Mouse (Mus musculus) hindbrain, embryonic 10.5 days (tissue): ENCODE measurements at regions not wholly inside any gene's neighbourhood (a gene's known extent, or its start where the extent isn't known, plus 50 kb on each side); places are given as distances from the start of the nearest gene placed in this dataset.

Source experiments
- DNase-seq: peaks from one replicate; pipeline ENCODE4 v3.0.0-alpha.2; 2017; ENCODE audit warnings: low spot score
- H3K27ac ChIP-seq: fragments of 300-500 bp; sonication (generic); 2 replicates; pipeline ENCODE4 v1.5.1; 2016; ENCODE audit warnings: mild to moderate bottlenecking, moderate library complexity
- H3K27me3 ChIP-seq: fragments of 300-500 bp; sonication (generic); 2 replicates; pipeline ENCODE4 v1.6.1; 2016; ENCODE audit warnings: mild to moderate bottlenecking; ENCODE audit not compliant: poor library complexity, insufficient read depth, severe bottlenecking
- H3K36me3 ChIP-seq: fragments of 300-500 bp; sonication (generic); 2 replicates; pipeline ENCODE4 v1.6.1; 2016; ENCODE audit warnings: mild to moderate bottlenecking, moderate library complexity
- H3K4me1 ChIP-seq: fragments of 300-500 bp; sonication (generic); replicated peaks from 2 replicates; pipeline ENCODE4 v1.6.1; 2016; ENCODE audit warnings: mild to moderate bottlenecking
- H3K4me3 ChIP-seq: fragments of 300-500 bp; sonication (generic); 2 replicates; pipeline ENCODE4 v1.5.1; 2016; ENCODE audit warnings: mild to moderate bottlenecking, moderate library complexity
- H3K9me3 ChIP-seq: fragments of 300-500 bp; sonication (generic); 2 replicates; pipeline ENCODE4 v1.6.1; 2016; ENCODE audit warnings: mild to moderate bottlenecking, moderate library complexity
- whole genome bisulfite sequencing: fragments of 180-500 bp; shearing (Covaris S2); methylation state at CpG from one replicate; pipeline ENCODE4 v1.1.7; 2016; 5-methylcytosine and 5-hydroxymethylcytosine counted together

DNA sequence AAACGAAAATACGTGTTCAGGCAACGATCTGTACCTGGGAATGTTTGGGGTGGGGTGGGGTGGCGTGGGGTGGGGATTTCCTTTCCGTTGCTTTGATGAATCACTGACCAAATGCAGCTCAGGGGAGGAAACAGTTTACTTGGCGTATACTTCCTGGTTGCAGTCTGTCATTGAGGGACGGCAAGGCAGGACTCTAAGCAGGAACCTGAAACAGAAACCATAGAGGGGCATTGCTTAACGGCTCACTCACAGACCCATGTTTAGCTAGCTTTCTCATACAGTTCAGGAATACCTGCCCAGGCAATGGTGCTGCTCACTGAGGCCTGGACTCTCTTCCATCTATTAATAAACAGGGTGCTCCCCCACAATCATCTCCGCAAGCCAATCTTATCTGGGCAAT, 55.1 kb upstream of the Smox start:
- WGBS: 86% methylated on average over 9 of the region's 9 CpGs
- no peak for DNase-seq
- H3K4me3 ChIP-seq: no peak overlapping the region

GRCm38 (mm10) chr2:131430474-131430873, 60.8 kb upstream of the Smox start:
- Histone ChIP-seq H3K9me3 (no peaks in the 10 kb centered on the region), H3K27me3 (no peaks in the 10 kb centered on the region), H3K4me1 (no peaks in the 10 kb centered on the region), H3K27ac (no peak overlapping the region), H3K4me3 (no peak overlapping the region), H3K36me3 (no peaks in the 10 kb centered on the region)
- DNase-seq: no peak
- WGBS: 88% methylated on average over 4 of the region's 4 CpGs

More for the DNA sequence above, 55.1 kb upstream of the Smox start:
- no peaks in the 10 kb centered on the region for H3K9me3 ChIP-seq
- H3K27me3 ChIP-seq: no peaks in the 10 kb centered on the region
- H3K36me3 ChIP-seq: no peaks in the 10 kb centered on the region
- H3K4me1 ChIP-seq: no peaks in the 10 kb centered on the region
- no peak overlapping the region for H3K27ac ChIP-seq

DNA sequence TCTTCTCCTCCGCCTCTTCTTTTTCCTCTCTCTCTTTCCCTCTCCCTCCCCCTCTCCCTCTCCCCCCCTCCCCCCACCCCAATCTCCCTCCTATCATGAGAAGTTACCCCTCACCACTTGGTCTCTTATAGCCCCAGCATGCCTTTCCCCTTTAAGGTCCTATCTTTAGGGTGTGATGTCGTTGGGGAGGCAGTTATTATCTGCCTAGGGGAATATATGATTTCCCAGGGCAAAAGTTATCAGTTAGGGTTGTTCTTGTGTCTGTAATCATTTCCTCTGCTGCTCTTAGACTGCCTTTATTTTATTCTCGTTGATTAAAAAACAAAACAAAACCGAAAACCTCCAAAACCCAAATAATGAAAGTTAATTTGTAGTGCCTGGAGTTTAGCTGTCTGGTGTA, 63.2 kb upstream of the Smox start:
- H3K4me3 ChIP-seq: no peak overlapping the region
- H3K36me3 ChIP-seq: no peaks in the 10 kb centered on the region
- no peaks in the 10 kb centered on the region for H3K9me3 ChIP-seq
- no peak for DNase-seq
- H3K4me1 ChIP-seq: no peaks in the 10 kb centered on the region
- H3K27me3 ChIP-seq: no peaks in the 10 kb centered on the region
- WGBS: 79% methylated on average over 4 of the region's 4 CpGs
- no peak overlapping the region for H3K27ac ChIP-seq

GRCm38 (mm10) chr2:131426941-131427340, 64.4 kb upstream of the Smox start:
- H3K4me3 ChIP-seq: no peak overlapping the region
- no peaks in the 10 kb centered on the region for H3K27me3 ChIP-seq
- H3K4me1 ChIP-seq: no peaks in the 10 kb centered on the region
- H3K9me3 ChIP-seq: no peaks in the 10 kb centered on the region
- no peak for DNase-seq
- H3K36me3 ChIP-seq: no peaks in the 10 kb centered on the region
- H3K27ac ChIP-seq: no peak overlapping the region

- 82% methylated on average over 11 of the region's 11 CpGs for WGBS
- H3K4me1 ChIP-seq: no peaks in the 10 kb centered on the region
- H3K4me3 ChIP-seq: no peak overlapping the region
- H3K36me3 ChIP-seq: no peaks in the 10 kb centered on the region
- no peak for DNase-seq
- no peaks in the 10 kb centered on the region for H3K9me3 ChIP-seq
- no peaks in the 10 kb centered on the region for H3K27me3 ChIP-seq
- no peak overlapping the region for H3K27ac ChIP-seq
These were observed 67.5 kb upstream of the Smox start for GRCm38 (mm10) chr2:131423616-131424320.

DNA sequence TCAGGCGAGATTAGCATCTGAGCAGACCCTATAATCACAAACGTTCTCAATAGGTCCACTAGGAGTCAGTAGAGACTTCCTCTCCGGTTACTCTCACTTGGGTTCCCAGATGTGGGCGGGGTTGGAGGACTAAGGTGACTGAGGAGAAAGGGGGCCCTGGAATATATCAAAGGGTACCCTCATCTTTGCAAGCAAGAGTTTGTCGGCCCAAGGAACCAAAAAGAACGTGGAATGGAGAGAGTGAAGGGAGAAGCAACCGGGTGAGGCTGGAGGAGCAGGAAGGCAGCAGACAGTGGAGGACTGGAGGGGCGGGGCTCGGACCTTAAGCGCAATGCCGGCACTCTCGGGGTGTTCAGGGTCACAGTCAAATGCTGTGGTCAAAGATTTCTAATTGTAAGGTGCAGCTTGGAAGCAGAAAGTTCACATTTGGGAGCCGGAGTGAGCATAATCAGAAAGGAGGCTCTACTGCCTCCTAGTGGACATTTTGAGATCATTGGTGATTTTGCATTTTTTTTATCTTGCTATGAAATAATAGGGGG, 68.3 kb upstream of the Smox start:
- H3K27ac ChIP-seq: peak overlapping the region; percentile 80

GRCm38 (mm10) chr2:131418130-131418529, 65.4 kb upstream of the Rnf24 start:
- no peak for DNase-seq
- WGBS: 78% methylated on average over 7 of the region's 7 CpGs
- H3K27ac ChIP-seq: no peak overlapping the region
- H3K36me3 ChIP-seq: no peaks in the 10 kb centered on the region
- no peaks in the 10 kb centered on the region for H3K9me3 ChIP-seq
- no peaks in the 10 kb centered on the region for H3K27me3 ChIP-seq
- H3K4me1 ChIP-seq: no peaks in the 10 kb centered on the region
- no peak overlapping the region for H3K4me3 ChIP-seq

More for the DNA sequence above, 68.3 kb upstream of the Smox start:
- H3K4me1 ChIP-seq: no peaks in the 10 kb centered on the region
- no peaks in the 10 kb centered on the region for H3K27me3 ChIP-seq
- no peaks in the 10 kb centered on the region for H3K9me3 ChIP-seq
- WGBS: 0% methylated on average over 13 of the region's 13 CpGs
- peak overlapping the region; percentile 55 for H3K4me3 ChIP-seq
- no peaks in the 10 kb centered on the region for H3K36me3 ChIP-seq
- DNase-seq: peak; percentile 65

DNA sequence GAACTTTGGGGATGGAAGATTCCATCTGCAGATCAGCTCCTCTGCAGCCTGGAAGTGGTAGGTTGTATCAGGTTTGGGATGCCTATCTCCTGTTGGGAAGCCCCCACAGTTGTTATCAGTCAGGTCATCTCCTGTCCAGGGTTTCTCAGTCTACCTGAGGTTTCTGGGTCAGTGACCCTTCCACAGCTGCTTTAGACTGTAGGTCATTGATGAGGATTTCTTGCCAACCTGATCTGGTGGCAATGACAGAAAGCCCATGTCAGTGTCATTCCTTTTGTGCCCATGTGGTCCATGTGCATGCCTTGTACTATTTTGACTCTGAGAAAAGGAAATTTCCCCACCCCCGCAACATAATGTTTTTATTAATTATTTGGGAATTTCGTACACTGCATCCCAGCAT, 64.8 kb upstream of the Rnf24 start:
- Histone ChIP-seq H3K9me3 (no peaks in the 10 kb centered on the region), H3K4me3 (no peak overlapping the region), H3K4me1 (no peaks in the 10 kb centered on the region), H3K36me3 (no peaks in the 10 kb centered on the region), H3K27me3 (no peaks in the 10 kb centered on the region), H3K27ac (no peak overlapping the region)
- WGBS: 89% methylated on average over 2 of the region's 2 CpGs
- DNase-seq: no peak

GRCm38 (mm10) chr2:131416482-131416881, 63.8 kb upstream of the Rnf24 start:
- no peaks in the 10 kb centered on the region for H3K9me3 ChIP-seq
- no peak overlapping the region for H3K27ac ChIP-seq
- DNase-seq: peak; percentile 48
- no peak overlapping the region for H3K4me3 ChIP-seq
- no peaks in the 10 kb centered on the region for H3K4me1 ChIP-seq
- 37% methylated on average over 6 of the region's 6 CpGs for WGBS
- H3K36me3 ChIP-seq: no peaks in the 10 kb centered on the region
- H3K27me3 ChIP-seq: no peaks in the 10 kb centered on the region

GRCm38 (mm10) chr2:131410906-131411520, 58.3 kb upstream of the Rnf24 start:
- Histone ChIP-seq H3K27ac (no peak overlapping the region), H3K36me3 (no peaks in the 10 kb centered on the region), H3K9me3 (no peaks in the 10 kb centered on the region), H3K27me3 (no peaks in the 10 kb centered on the region), H3K4me3 (no peak overlapping the region), H3K4me1 (no peaks in the 10 kb centered on the region)
- 83% methylated on average over 5 of the region's 5 CpGs for WGBS
- no peak for DNase-seq

DNA sequence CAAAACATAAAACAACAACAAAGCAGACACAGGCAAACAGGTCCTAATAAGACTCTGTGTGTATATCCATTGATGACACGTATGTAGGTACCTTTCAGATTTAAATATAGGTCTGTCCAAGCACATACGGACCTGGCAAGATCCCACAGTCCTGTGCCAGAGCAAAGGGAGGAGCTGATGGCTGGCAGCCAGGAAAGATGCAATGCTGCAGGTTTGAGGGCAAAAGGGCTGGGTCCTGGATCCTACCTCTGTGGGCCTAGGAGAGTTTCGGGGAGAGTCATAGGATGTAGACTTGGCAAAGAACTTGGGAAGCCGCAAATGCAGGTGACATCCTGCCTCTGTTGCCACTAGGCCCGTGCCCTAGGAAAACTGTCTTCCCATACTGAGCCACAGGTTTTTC, 54.6 kb upstream of the Rnf24 start:
- WGBS: 89% methylated on average over 5 of the region's 5 CpGs
- no peaks in the 10 kb centered on the region for H3K4me1 ChIP-seq

GRCm38 (mm10) chr2:131404218-131404555, 51.5 kb upstream of the Rnf24 start:
- no peak for DNase-seq
- no peaks in the 10 kb centered on the region for H3K27me3 ChIP-seq
- no peaks in the 10 kb centered on the region for H3K36me3 ChIP-seq
- no peaks in the 10 kb centered on the region for H3K9me3 ChIP-seq
- H3K4me3 ChIP-seq: no peak overlapping the region
- 0 out of 2 replicates have a peak, but pooled peaks cover 8% of the 10 kb centered on the region for H3K4me1 ChIP-seq
- WGBS: 56% methylated on average over 1 of the region's 1 CpGs
- H3K27ac ChIP-seq: no peak overlapping the region

More for the DNA sequence above, 54.6 kb upstream of the Rnf24 start:
- Histone ChIP-seq H3K4me3 (no peak overlapping the region), H3K27me3 (no peaks in the 10 kb centered on the region), H3K36me3 (no peaks in the 10 kb centered on the region), H3K27ac (no peak overlapping the region), H3K9me3 (no peaks in the 10 kb centered on the region)
- no peak for DNase-seq

- Histone ChIP-seq H3K4me3 (no peak overlapping the region), H3K4me1 (0 out of 2 replicates have a peak, but pooled peaks cover 8% of the 10 kb centered on the region), H3K36me3 (no peaks in the 10 kb centered on the region), H3K27me3 (no peaks in the 10 kb centered on the region), H3K27ac (no peak overlapping the region), H3K9me3 (no peaks in the 10 kb centered on the region)
- no peak for DNase-seq
- 77% methylated on average over 5 of the region's 5 CpGs for WGBS
These were observed 51.0 kb upstream of the Rnf24 start for GRCm38 (mm10) chr2:131403543-131404217.
